Mouse (Mus musculus) retina, embryonic 14.5 days (tissue): Measurements from ENCODE around the gene Mlana.

Experiments used
- DNase-seq: peaks from one replicate; pipeline ENCODE4 v3.0.0-alpha.2; 2015; ENCODE audit warnings: low spot score

The Mlana gene

GRCm38 (mm10) chr19:29750994-29751393 lies 53.4 kb downstream of the Mlana start:
- no peak for DNase-seq

GRCm38 (mm10) chr19:29753939-29754338 lies 56.3 kb downstream of the Mlana start:
- no peak for DNase-seq
